Mouse (Mus musculus) kidney, adult 2 months (tissue): ENCODE measurements around the gene Tufm. TPM values are rescaled to one million over a fixed set of nuclear protein-coding genes. Genes with fewer than 3 reads are reported as not detected.

Experiments used
- DNase-seq: peaks from one replicate; pipeline ENCODE4 v3.0.0; 2021
- H3K27ac ChIP-seq: fragments of 200-500 bp; 2 replicates; pipeline ENCODE4 v1.5.1; 2012; ENCODE audit warnings: low read depth, low read length, control low read depth, inconsistent platforms; ENCODE audit not compliant: insufficient read depth
- H3K27me3 ChIP-seq: fragments of 200-500 bp; replicated peaks from 2 replicates; pipeline ENCODE4 v1.6.1; 2012; ENCODE audit warnings: mild to moderate bottlenecking, moderate library complexity, low read length, inconsistent platforms; ENCODE audit not compliant: control insufficient read depth, insufficient read depth
- H3K36me3 ChIP-seq: fragments of 200-500 bp; 2 replicates; pipeline ENCODE4 v1.6.1; 2012; ENCODE audit warnings: mild to moderate bottlenecking, moderate library complexity, low read length, inconsistent platforms; ENCODE audit not compliant: control insufficient read depth, insufficient read depth
- H3K4me1 ChIP-seq: fragments of 200-500 bp; 2 replicates; pipeline ENCODE4 v1.6.1; 2011; ENCODE audit warnings: low read length; ENCODE audit not compliant: control insufficient read depth, insufficient read depth
- H3K4me3 ChIP-seq: fragments of 200-500 bp; 2 replicates; pipeline ENCODE4 v1.5.1; 2011; ENCODE audit warnings: mild to moderate bottlenecking, low read depth, low read length, control low read depth; ENCODE audit not compliant: insufficient read depth
- CTCF ChIP-seq: fragments of 200-500 bp; conservative IDR thresholded peaks from 2 replicates; pipeline ENCODE4 v1.5.1; 2011; ENCODE audit warnings: low read depth, mild to moderate bottlenecking, control low read depth, low read length, moderate library complexity, mixed read lengths; ENCODE audit not compliant: insufficient read depth, insufficient read length
- POLR2A ChIP-seq: fragments of 200-500 bp; IDR thresholded peaks from one replicate; pipeline ENCODE4 v1.6.1; 2011; ENCODE audit warnings: low read depth, low read length, control low read depth
- WGBS: fragments of 180-500 bp; shearing (Covaris S2); methylation state at CpG from one replicate; pipeline ENCODE4 v1.1.7; 2018; 5-methylcytosine and 5-hydroxymethylcytosine counted together
- polyA plus RNA-seq: library from polyadenylated mRNA; depleted of rRNA; stranded (reverse); fragments of >200 nt; gene quantifications from 2 replicates; pipeline ENCODE4 v1.2.3, GENCODE M21; 2012

Tufm gene
- polyA plus RNA-seq, 1 experiment: 227 TPM

DNA sequence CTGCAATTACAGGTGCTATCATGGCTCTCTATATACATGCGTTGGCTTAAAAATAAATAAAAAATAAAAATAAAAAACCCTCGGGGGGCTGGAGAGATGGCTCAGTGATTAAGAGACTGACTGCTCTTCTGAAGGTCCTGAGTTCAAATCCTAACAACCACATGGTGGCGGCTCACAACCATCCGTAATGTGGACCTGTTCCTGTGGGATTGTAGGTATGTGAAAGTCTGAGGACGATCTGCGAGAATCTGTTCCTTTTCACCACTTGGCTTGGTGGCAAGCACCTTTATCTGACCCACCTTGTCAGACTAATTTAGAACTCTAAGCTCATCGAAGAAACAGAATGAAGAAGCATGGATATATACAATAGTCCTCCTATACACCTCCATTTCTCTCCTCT, 12.3 kb downstream of the Tufm start:
- Histone ChIP-seq H3K4me1 (peaks cover 4% of the 10 kb centered on the region; the same call in 1 of the 2 replicates), H3K36me3 (peaks cover 27% of the 10 kb centered on the region), H3K4me3 (no peak overlapping the region), H3K27me3 (no peaks in the 10 kb centered on the region), H3K27ac (no peak overlapping the region)
- no peak for TF ChIP-seq CTCF
- no peak for TF ChIP-seq POLR2A
- DNase-seq: no peak
- 92% methylated on average over 7 of the region's 7 CpGs for WGBS

DNA sequence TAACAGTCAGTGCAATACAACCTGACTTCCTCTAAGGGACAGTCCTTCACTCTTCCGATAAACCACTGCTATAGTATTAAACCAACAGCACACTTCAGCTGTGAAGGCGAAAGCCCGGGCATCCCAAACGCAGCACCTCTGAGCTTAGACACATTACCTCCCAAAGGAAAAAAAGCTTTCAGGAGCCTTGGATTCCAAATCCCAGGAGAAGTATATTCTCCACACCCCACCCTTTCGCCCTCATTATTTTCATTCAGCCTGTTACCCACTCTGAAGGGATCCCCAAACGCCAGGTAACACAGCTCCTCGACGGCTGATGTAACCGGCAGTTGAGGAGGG, 14.5 kb downstream of the Tufm start:
- peak overlapping the region; percentile 99 for H3K4me3 ChIP-seq
- WGBS: 1% methylated on average over 9 of the region's 9 CpGs
- peaks cover 4% of the 10 kb centered on the region; the same call in 1 of the 2 replicates for H3K4me1 ChIP-seq
- peak overlapping the region; percentile 92 for H3K27ac ChIP-seq
- H3K36me3 ChIP-seq: peaks cover 12% of the 10 kb centered on the region
- no peaks in the 10 kb centered on the region for H3K27me3 ChIP-seq
- TF ChIP-seq CTCF (no peak), POLR2A (no peak)
- no peak for DNase-seq

DNA sequence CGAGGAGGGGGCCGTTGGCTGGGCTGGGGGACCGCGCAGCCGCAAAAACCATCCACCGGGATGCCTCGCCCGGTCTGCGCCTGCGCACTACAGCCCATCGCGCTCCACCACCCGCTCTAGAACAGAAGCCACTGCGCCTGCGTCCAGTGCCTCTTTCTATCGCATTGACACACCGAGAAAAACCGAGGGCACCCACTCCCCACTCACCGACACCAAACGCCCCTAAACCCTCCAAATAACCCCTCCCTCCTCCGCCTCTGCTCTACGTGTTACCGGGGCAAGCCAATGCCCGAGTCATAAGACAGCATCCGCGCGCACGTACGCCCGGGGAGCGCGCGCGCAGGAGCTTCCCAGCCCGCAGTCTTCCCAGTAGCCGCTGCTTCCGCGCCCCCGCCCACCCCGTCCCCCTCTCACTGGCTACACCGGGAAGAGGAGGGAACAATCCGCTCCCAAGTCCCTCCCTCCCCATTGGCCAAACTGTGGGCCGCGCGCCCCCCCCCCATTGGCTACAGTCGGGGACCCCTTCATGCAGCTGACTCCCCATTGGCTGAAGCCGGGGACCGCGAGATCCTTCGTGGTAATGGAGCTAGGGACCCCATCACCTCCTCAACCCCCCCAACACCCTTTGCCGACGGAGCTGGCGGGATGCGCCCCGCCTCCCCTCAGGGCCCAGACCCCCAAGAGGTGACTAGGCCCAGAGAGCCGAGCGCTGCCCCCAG, 15.0 kb downstream of the Tufm start:
- Histone ChIP-seq H3K4me1 (peaks cover 4% of the 10 kb centered on the region; the same call in 1 of the 2 replicates), H3K27me3 (no peaks in the 10 kb centered on the region), H3K27ac (peak overlapping the region; percentile 92), H3K36me3 (peaks cover 12% of the 10 kb centered on the region), H3K4me3 (peak overlapping the region; percentile 99)
- WGBS: under 1% methylated on average over 57 of the region's 57 CpGs
- TF ChIP-seq CTCF (no peak), POLR2A (peak; percentile 1)
- DNase-seq: peak; percentile 95

- WGBS: under 1% methylated on average over 39 of the region's 40 CpGs
- TF ChIP-seq CTCF (no peak), POLR2A (no peak)
- Histone ChIP-seq H3K4me1 (peaks cover 4% of the 10 kb centered on the region; the same call in 1 of the 2 replicates), H3K27ac (peak overlapping the region; percentile 90), H3K27me3 (no peaks in the 10 kb centered on the region), H3K36me3 (peaks cover 11% of the 10 kb centered on the region), H3K4me3 (peak overlapping the region; percentile 99)
- DNase-seq: no peak
Observed at GRCm38 (mm10) chr7:126502751-126503150, 15.6 kb downstream of the Tufm start.

DNA sequence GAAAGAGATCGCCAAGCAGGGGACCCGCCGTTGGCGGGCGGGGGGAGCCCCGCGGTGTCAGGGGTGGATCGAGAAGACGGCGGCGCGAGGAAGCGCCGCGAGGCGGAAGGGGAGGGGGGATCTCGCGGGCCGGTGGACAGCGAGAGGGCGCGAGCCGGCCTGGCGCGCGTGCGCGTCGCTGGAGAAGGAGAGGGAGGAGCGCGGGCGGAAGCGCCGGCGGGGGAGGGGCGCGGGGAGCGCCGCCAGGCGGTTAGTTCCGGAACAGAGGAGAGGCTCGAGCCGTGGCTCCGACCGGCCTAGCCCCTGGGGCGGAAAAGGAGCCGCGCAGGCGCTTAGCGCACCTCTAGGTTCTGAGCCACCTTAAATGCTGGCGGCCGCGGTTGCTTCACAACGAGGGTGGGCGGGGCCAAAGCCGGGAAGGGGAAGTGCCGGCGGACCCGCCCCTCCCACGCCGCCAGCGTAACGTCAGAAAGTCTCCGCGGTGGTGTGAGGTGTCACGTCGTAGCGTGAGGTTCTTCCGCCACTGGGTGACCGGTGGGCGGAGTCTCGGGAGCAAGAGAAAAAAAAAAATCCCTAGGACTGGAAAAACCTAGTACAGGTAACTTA, 16.2 kb downstream of the Tufm start, which contains the start of gene Atxn2l:
Gene Atxn2l, minus strand, starts transcription at position 165 of the 606 bp plus-strand sequence.
- Histone ChIP-seq H3K36me3 (peaks cover 8% of the 10 kb centered on the region), H3K4me1 (peaks cover 4% of the 10 kb centered on the region; the same call in 1 of the 2 replicates), H3K27me3 (no peaks in the 10 kb centered on the region), H3K27ac (peak within 1 kb of the TSS; percentile 90), H3K4me3 (peak within 1 kb of the TSS; percentile 99)
- peak; percentile 99 for DNase-seq
- WGBS: 2% methylated on average over 65 of the region's 72 CpGs
- TF ChIP-seq POLR2A (no peak), CTCF (peak; percentile 56; the same call in 1 of the 2 replicates)

GRCm38 (mm10) chr7:126504913-126505312, 17.8 kb downstream of the Tufm start:
- H3K27me3 ChIP-seq: no peaks in the 10 kb centered on the region
- H3K4me1 ChIP-seq: peaks cover 4% of the 10 kb centered on the region; the same call in 1 of the 2 replicates
- TF ChIP-seq POLR2A (no peak), CTCF (no peak)
- DNase-seq: no peak
- no peak overlapping the region for H3K27ac ChIP-seq
- WGBS: 68% methylated on average over 2 of the region's 2 CpGs
- no peak overlapping the region for H3K4me3 ChIP-seq
- H3K36me3 ChIP-seq: peaks cover 6% of the 10 kb centered on the region; the same call in 1 of the 2 replicates
